Comparison of ENCODE assay signal across 19 mouse cellular contexts in genomic region chr17:87903213-87903612, GRCm38 (mm10). TPM values are rescaled to one million over a fixed set of nuclear protein-coding genes. Genes with fewer than 3 reads are reported as not detected.
A peak's percentile ranks its signal among the peaks of the same experiment; 100 is the strongest.
DNase-seq lines count a peak whose midpoint lies in the region; ATAC-seq lines count a peak whose summit lies in the region.
"Had no signal": no experiment of that assay in that cellular context is flagged by ENCODE, and none has a peak within 500 bp of the region (broad histone marks: within the 10 kb centered on the region; RNA-seq: fewer than 3 reads in every experiment).

No protein-coding gene starts in this region.

- no peak overlapping the region for H3K9ac ChIP-seq in hindbrain, embryonic 13.5 days
- no peak overlapping the region for H3K9ac ChIP-seq in hindbrain, embryonic 12.5 days
- no peak overlapping the region for H3K9ac ChIP-seq in forebrain, embryonic 13.5 days
- no peak overlapping the region for H3K9ac ChIP-seq in hindbrain, embryonic 15.5 days
- H3K9ac ChIP-seq in midbrain, embryonic 15.5 days, result no peak overlapping the region
- H3K9ac ChIP-seq: heart, embryonic 15.5 days; liver, embryonic 13.5 days had no signal

- WGBS in hindbrain, embryonic 13.5 days, result 30% methylated on average over 6 of the region's 6 CpGs
- 25% methylated on average over 6 of the region's 6 CpGs for WGBS in hindbrain, embryonic 12.5 days
- WGBS in forebrain, embryonic 13.5 days, result 14% methylated on average over 6 of the region's 6 CpGs
- WGBS in hindbrain, embryonic 15.5 days, result 19% methylated on average over 6 of the region's 6 CpGs
- 6% methylated on average over 6 of the region's 6 CpGs for WGBS in midbrain, embryonic 15.5 days

- H3K4me1 ChIP-seq in hindbrain, embryonic 13.5 days (replicated peaks), result peaks cover 15% of the 10 kb centered on the region
- H3K4me1 ChIP-seq in hindbrain, embryonic 12.5 days, result 0 out of 2 replicates have a peak, but pooled peaks cover 7% of the 10 kb centered on the region
- H3K4me1 ChIP-seq in forebrain, embryonic 13.5 days, result peaks cover 18% of the 10 kb centered on the region
- H3K4me1 ChIP-seq in hindbrain, embryonic 15.5 days (replicated peaks), result peaks cover 9% of the 10 kb centered on the region
- H3K4me1 ChIP-seq in midbrain, embryonic 15.5 days, result peaks cover 15% of the 10 kb centered on the region
- H3K4me1 ChIP-seq: heart, embryonic 15.5 days; liver, embryonic 13.5 days had no signal

- no peaks in the 10 kb centered on the region for H3K9me3 ChIP-seq in hindbrain, embryonic 13.5 days
- no peaks in the 10 kb centered on the region for H3K9me3 ChIP-seq in hindbrain, embryonic 12.5 days (replicated peaks)
- no peaks in the 10 kb centered on the region for H3K9me3 ChIP-seq in forebrain, embryonic 13.5 days (replicated peaks)
- no peaks in the 10 kb centered on the region for H3K9me3 ChIP-seq in hindbrain, embryonic 15.5 days
- H3K9me3 ChIP-seq in midbrain, embryonic 15.5 days, result no peaks in the 10 kb centered on the region
- H3K9me3 ChIP-seq: heart, embryonic 15.5 days; liver, embryonic 13.5 days had no signal

- H3K27ac ChIP-seq in hindbrain, embryonic 13.5 days, result 0 out of 2 replicates have a peak overlapping the region, but pooled peaks have one; percentile 23
- H3K27ac ChIP-seq in hindbrain, embryonic 12.5 days, result no peak overlapping the region
- H3K27ac ChIP-seq in forebrain, embryonic 13.5 days, result peak overlapping the region; percentile 48; the same call in 1 of the 2 replicates
- H3K27ac ChIP-seq in hindbrain, embryonic 15.5 days (replicated peaks), result 0 out of 2 replicates have a peak overlapping the region, but pooled peaks have one; percentile 7
- peak overlapping the region; percentile 16 for H3K27ac ChIP-seq in midbrain, embryonic 15.5 days
- H3K27ac ChIP-seq: heart, embryonic 15.5 days; layer of hippocampus, adult 2 months; liver, embryonic 13.5 days had no signal

- no peak overlapping the region for H3K4me2 ChIP-seq in hindbrain, embryonic 13.5 days
- H3K4me2 ChIP-seq in hindbrain, embryonic 12.5 days (replicated peaks), result no peak overlapping the region
- peak overlapping the region; percentile 2; the same call in 1 of the 2 replicates for H3K4me2 ChIP-seq in forebrain, embryonic 13.5 days
- no peak overlapping the region for H3K4me2 ChIP-seq in hindbrain, embryonic 15.5 days
- H3K4me2 ChIP-seq in midbrain, embryonic 15.5 days, result no peak overlapping the region
- H3K4me2 ChIP-seq: heart, embryonic 15.5 days; liver, embryonic 13.5 days had no signal

- H3K36me3 ChIP-seq in hindbrain, embryonic 13.5 days, result no peaks in the 10 kb centered on the region
- H3K36me3 ChIP-seq in hindbrain, embryonic 12.5 days, result no peaks in the 10 kb centered on the region
- no peaks in the 10 kb centered on the region for H3K36me3 ChIP-seq in forebrain, embryonic 13.5 days (ENCODE audit: poor library complexity, severe bottlenecking)
- no peaks in the 10 kb centered on the region for H3K36me3 ChIP-seq in hindbrain, embryonic 15.5 days
- no peaks in the 10 kb centered on the region for H3K36me3 ChIP-seq in midbrain, embryonic 15.5 days (replicated peaks)
- H3K36me3 ChIP-seq: heart, embryonic 15.5 days; liver, embryonic 13.5 days had no signal

- no peak overlapping the region for H3K4me3 ChIP-seq in hindbrain, embryonic 13.5 days
- no peak overlapping the region for H3K4me3 ChIP-seq in hindbrain, embryonic 12.5 days
- H3K4me3 ChIP-seq in forebrain, embryonic 13.5 days, result no peak overlapping the region
- no peak overlapping the region for H3K4me3 ChIP-seq in hindbrain, embryonic 15.5 days
- H3K4me3 ChIP-seq in midbrain, embryonic 15.5 days, result no peak overlapping the region
- H3K4me3 ChIP-seq: heart, embryonic 15.5 days; layer of hippocampus, adult 2 months; liver, embryonic 13.5 days had no signal

- H3K27me3 ChIP-seq in hindbrain, embryonic 13.5 days, result no peaks in the 10 kb centered on the region
- no peaks in the 10 kb centered on the region for H3K27me3 ChIP-seq in hindbrain, embryonic 12.5 days
- no peaks in the 10 kb centered on the region for H3K27me3 ChIP-seq in forebrain, embryonic 13.5 days
- H3K27me3 ChIP-seq in hindbrain, embryonic 15.5 days, result no peaks in the 10 kb centered on the region
- H3K27me3 ChIP-seq in midbrain, embryonic 15.5 days (replicated peaks), result no peaks in the 10 kb centered on the region
- H3K27me3 ChIP-seq: CH12.LX; heart, embryonic 15.5 days; liver, embryonic 13.5 days; Patski had no signal

- DNase-seq in frontal cortex, postnatal 25 days (ENCODE audit: low spot score in 2 of 2), result no peak
- DNase-seq in frontal cortex, adult 2 months (ENCODE audit: extremely low spot score in 1 of 2, low spot score in 1 of 2), result no peak
- no peak for DNase-seq in B cell, adult 2 months
- DNase-seq: cerebellum, adult 18-20 months; liver, embryonic 13.5 days; lung, postnatal 14 days; thymus, postnatal 4 days had no signal

- ATAC-seq in hindbrain, embryonic 13.5 days (ENCODE audit: low FRiP score), result no peak
- ATAC-seq in hindbrain, embryonic 12.5 days (ENCODE audit: low FRiP score), result no peak
- peak; percentile 65 for ATAC-seq in forebrain, embryonic 13.5 days
- ATAC-seq in hindbrain, embryonic 15.5 days (ENCODE audit: low FRiP score, low read depth), result 0 out of 2 replicates have a peak, but pooled peaks have one; percentile 48
- peak; percentile 71 for ATAC-seq in midbrain, embryonic 15.5 days (replicated peaks)
- ATAC-seq: inflammation-experienced regulatory T-cells, adult 6 months; Patski had no signal

RNA-seq across cellular contexts. Expression of gene Rpl36-ps4, which starts 17.6 kb away (rescaled TPM):
- not detected in 2 replicates for polyA plus RNA-seq in hindbrain, embryonic 13.5 days (2015; fragmentation: Nextera tagmentation; extraction: Ambion mirVana)
- not detected in 2 replicates for polyA plus RNA-seq in hindbrain, embryonic 12.5 days (2016; fragmentation: Nextera tagmentation; extraction: Ambion mirVana)
- polyA plus RNA-seq in forebrain, embryonic 13.5 days (2015; fragmentation: Nextera tagmentation; extraction: Ambion mirVana), result not detected in 2 replicates
- not detected in 2 replicates for polyA plus RNA-seq in hindbrain, embryonic 15.5 days (2015; fragmentation: Nextera tagmentation; extraction: Ambion mirVana)
- polyA plus RNA-seq in midbrain, embryonic 15.5 days (2015; fragmentation: Nextera tagmentation; extraction: Ambion mirVana), result not detected in 2 replicates
- polyA plus RNA-seq in frontal cortex, adult 2 months (2012; rRNA removed), result not detected in 2 replicates
- polyA plus RNA-seq: heart, embryonic 15.5 days; inflammation-experienced regulatory T-cells, adult 6 months; kidney, embryonic 16.5 days; liver, embryonic 13.5 days; Patski; stomach, embryonic 14.5 days had no signal

Comparison
In these comparisons a context has a peak if more than half of its experiments do, and no peak if none do; other contexts are left out.
1. ATAC-seq: peak in forebrain, embryonic 13.5 days (single experiment), hindbrain, embryonic 15.5 days (single experiment) and midbrain, embryonic 15.5 days (single experiment); none in hindbrain, embryonic 13.5 days (single experiment) and hindbrain, embryonic 12.5 days (single experiment).